Mouse (Mus musculus): ENCODE results near the gene Rictor.

GRCm38 (mm10) chr15:6709618-6710017 is 1.4 kb downstream of the Rictor start:
- TF ChIP-seq TAL1 (IDR thresholded peaks at IDR 0.05; ENCODE audit: low read length) (no peak), GATA1 (IDR thresholded peaks at IDR 0.05; ENCODE audit: low read length) (no peak)
